Mouse (Mus musculus) ovary, postnatal 14 days (tissue): Measurements from ENCODE around the gene Abcg1.

Source experiments
- DNase-seq: peaks from one replicate; pipeline ENCODE4 v3.0.0; 2022; ENCODE audit warnings: low spot score

Abcg1 gene

GRCm38 (mm10) chr17:31129452-31129851 is 72.0 kb downstream of the Abcg1 start, which contains the start of gene Tff3:
Gene Tff3, minus strand, starts transcription at chr17:31129646.
- no peak for DNase-seq

GRCm38 (mm10) chr17:31131269-31131821 is 73.9 kb downstream of the Abcg1 start:
- DNase-seq, result no peak

- no peak for DNase-seq
These were observed 76.3 kb downstream of the Abcg1 start for GRCm38 (mm10) chr17:31133776-31134175.

GRCm38 (mm10) chr17:31134913-31135312 is 77.4 kb downstream of the Abcg1 start:
- DNase-seq, result no peak

GRCm38 (mm10) chr17:31136291-31136690 is 78.8 kb downstream of the Abcg1 start:
- DNase-seq, result no peak

- DNase-seq, result no peak
These were observed 79.3 kb downstream of the Abcg1 start for GRCm38 (mm10) chr17:31136821-31137220.

GRCm38 (mm10) chr17:31138398-31138797 is 80.9 kb downstream of the Abcg1 start:
- peak; percentile 51 for DNase-seq

GRCm38 (mm10) chr17:31142116-31142515 is 84.6 kb downstream of the Abcg1 start:
- no peak for DNase-seq

GRCm38 (mm10) chr17:31144040-31145037 is 86.9 kb downstream of the Abcg1 start, which contains the start of gene Tff2:
Gene Tff2, minus strand, starts transcription at chr17:31144282.
- no peak for DNase-seq

- no peak for DNase-seq
These were observed 88.5 kb downstream of the Abcg1 start for GRCm38 (mm10) chr17:31145998-31146397.

GRCm38 (mm10) chr17:31152512-31152911 is 95.0 kb downstream of the Abcg1 start:
- no peak for DNase-seq

- no peak for DNase-seq
These were observed 95.6 kb downstream of the Abcg1 start for GRCm38 (mm10) chr17:31152966-31153499.

- DNase-seq, result no peak
These were observed 96.3 kb downstream of the Abcg1 start for GRCm38 (mm10) chr17:31153785-31154184.

GRCm38 (mm10) chr17:31157921-31158320 is 100.4 kb downstream of the Abcg1 start:
- no peak for DNase-seq

- DNase-seq, result no peak
These were observed 102.8 kb downstream of the Abcg1 start for GRCm38 (mm10) chr17:31160291-31160690.

GRCm38 (mm10) chr17:31162607-31163006 is 105.1 kb downstream of the Abcg1 start:
- no peak for DNase-seq

- no peak for DNase-seq
These were observed 106.3 kb downstream of the Abcg1 start for GRCm38 (mm10) chr17:31163821-31164220.

GRCm38 (mm10) chr17:31165127-31165526 is 107.7 kb downstream of the Abcg1 start, which contains the start of gene Tff1:
Gene Tff1, minus strand, starts transcription at chr17:31165277.
- DNase-seq, result no peak
